Mouse (Mus musculus) lung, embryonic 15.5 days (tissue): ENCODE data around the gene Tulp4. TPM values are rescaled to one million over a fixed set of nuclear protein-coding genes. Genes with fewer than 3 reads are reported as not detected.

ENCODE experiments used
- ATAC-seq: fragments of 200-750 bp; cut with Nextera tagmentation; 2 replicates; pipeline ENCODE4 v1.8.0; 2017; ENCODE audit warnings: moderate number of reproducible peaks, borderline replicate concordance; ENCODE audit not compliant: low FRiP score, low TSS enrichment; ENCODE audit errors: extremely low read depth
- H3K27ac ChIP-seq: fragments of 300-500 bp; sonication (generic); 2 replicates; pipeline ENCODE4 v1.5.1; 2015; ENCODE audit warnings: moderate library complexity, mild to moderate bottlenecking, inconsistent platforms
- H3K27me3 ChIP-seq: fragments of 300-500 bp; sonication (generic); 2 replicates; pipeline ENCODE4 v1.6.1; 2015; ENCODE audit warnings: inconsistent platforms
- H3K36me3 ChIP-seq: fragments of 300-500 bp; sonication (generic); 2 replicates; pipeline ENCODE4 v1.6.1; 2015; ENCODE audit warnings: inconsistent platforms
- H3K4me1 ChIP-seq: fragments of 300-500 bp; sonication (generic); 2 replicates; pipeline ENCODE4 v1.6.1; 2015; ENCODE audit warnings: inconsistent platforms
- H3K4me2 ChIP-seq: fragments of 300-500 bp; sonication (generic); 2 replicates; pipeline ENCODE4 v1.6.1; 2015; ENCODE audit warnings: inconsistent platforms, mild to moderate bottlenecking, moderate library complexity
- H3K4me3 ChIP-seq: fragments of 300-500 bp; sonication (generic); 2 replicates; pipeline ENCODE4 v1.5.1; 2015; ENCODE audit warnings: mild to moderate bottlenecking, inconsistent platforms
- H3K9ac ChIP-seq: fragments of 300-500 bp; sonication (generic); 2 replicates; pipeline ENCODE4 v1.6.1; 2015; ENCODE audit warnings: inconsistent platforms
- H3K9me3 ChIP-seq: fragments of 300-500 bp; sonication (generic); 2 replicates; pipeline ENCODE4 v1.6.1; 2016; ENCODE audit warnings: inconsistent platforms
- WGBS: fragments of 180-500 bp; shearing (Covaris S2); methylation state at CpG from one replicate; pipeline ENCODE4 v1.1.7; 2015; 5-methylcytosine and 5-hydroxymethylcytosine counted together
- polyA plus RNA-seq: library from polyadenylated mRNA; unstranded; fragments of >200 nt; fragmentation: Nextera tagmentation; extraction: Ambion mirVana; gene quantifications from 2 replicates; pipeline ENCODE4 v1.2.1, GENCODE M21; 2015

The Tulp4 gene
- 70.9 and 82.4 TPM in 2 replicates for polyA plus RNA-seq

DNA sequence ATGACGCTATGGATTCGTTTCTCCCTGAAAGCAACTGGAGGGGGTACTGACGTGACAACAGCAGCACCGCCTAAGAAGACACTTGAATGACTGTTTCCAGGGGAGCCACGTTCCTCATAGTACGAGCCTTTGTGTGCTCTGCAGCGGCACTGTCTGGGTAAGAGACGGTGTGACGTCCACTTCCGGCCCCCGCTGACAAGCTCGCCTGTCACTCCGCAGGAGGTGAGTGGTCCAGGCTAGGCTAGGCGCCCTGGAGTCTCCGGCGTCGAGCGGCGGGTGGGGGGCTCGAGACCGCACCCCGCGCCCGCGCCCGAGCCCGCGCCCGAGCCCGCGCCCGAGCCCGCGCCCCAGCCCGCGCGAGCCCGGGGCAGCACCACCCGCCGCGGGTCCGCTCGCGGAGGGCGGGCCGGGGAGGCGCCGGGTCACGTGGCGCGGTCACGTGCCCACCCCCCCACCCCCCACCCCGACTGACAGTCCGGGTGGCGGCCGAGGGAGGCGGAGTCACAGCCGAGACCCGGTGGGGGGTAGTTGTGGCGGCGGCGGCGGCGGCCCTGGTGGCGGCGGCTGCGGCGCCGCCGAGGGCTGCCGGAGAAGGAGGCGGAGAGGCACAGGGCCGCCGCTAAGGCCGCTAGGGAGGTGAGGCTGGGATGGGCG, at the start of gene Tulp4:
TSS of gene Tulp4 (plus strand) at position 77 of the 654 bp plus-strand sequence.
- Histone ChIP-seq H3K9me3 (no peaks in the 10 kb centered on the region), H3K4me1 (peaks cover 17% of the 10 kb centered on the region), H3K36me3 (0 out of 2 replicates have a peak, but pooled peaks cover 3% of the 10 kb centered on the region), H3K9ac (peak within 1 kb of the TSS; percentile 95), H3K27me3 (0 out of 2 replicates have a peak, but pooled peaks cover 7% of the 10 kb centered on the region), H3K4me2 (peak within 1 kb of the TSS; percentile 79), H3K4me3 (peak within 1 kb of the TSS; percentile 97), H3K27ac (peak within 1 kb of the TSS; percentile 95)
- ATAC-seq = peak; percentile 94
- under 1% methylated on average over 47 of the region's 76 CpGs for WGBS

DNA sequence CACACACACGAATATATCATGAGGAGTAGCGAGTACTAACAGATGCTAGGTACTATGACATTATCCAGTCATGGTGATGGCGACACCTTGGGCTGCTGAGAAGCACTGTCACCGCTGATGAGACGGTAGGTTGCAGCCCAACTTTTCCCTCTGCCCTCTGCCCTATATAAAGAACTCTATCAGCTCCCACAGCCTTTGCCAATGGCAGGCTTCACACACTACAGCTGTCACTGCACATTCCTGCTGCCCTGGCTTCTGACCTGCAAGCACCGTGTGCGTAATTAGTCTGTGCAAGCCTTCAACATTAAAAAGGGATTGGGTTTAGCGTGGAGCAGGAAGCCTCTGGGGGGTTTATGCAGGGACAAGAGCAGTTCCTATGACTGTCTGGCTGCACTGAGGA, 43.4 kb upstream of the Tulp4 start:
- H3K4me3 ChIP-seq = no peak overlapping the region
- no peak for ATAC-seq
- H3K4me1 ChIP-seq = no peaks in the 10 kb centered on the region
- no peak overlapping the region for H3K9ac ChIP-seq
- WGBS = 73% methylated on average over 8 of the region's 8 CpGs
- no peak overlapping the region for H3K27ac ChIP-seq
- H3K9me3 ChIP-seq = no peaks in the 10 kb centered on the region
- H3K36me3 ChIP-seq = 0 out of 2 replicates have a peak, but pooled peaks cover 9% of the 10 kb centered on the region
- no peak overlapping the region for H3K4me2 ChIP-seq
- H3K27me3 ChIP-seq = no peaks in the 10 kb centered on the region

DNA sequence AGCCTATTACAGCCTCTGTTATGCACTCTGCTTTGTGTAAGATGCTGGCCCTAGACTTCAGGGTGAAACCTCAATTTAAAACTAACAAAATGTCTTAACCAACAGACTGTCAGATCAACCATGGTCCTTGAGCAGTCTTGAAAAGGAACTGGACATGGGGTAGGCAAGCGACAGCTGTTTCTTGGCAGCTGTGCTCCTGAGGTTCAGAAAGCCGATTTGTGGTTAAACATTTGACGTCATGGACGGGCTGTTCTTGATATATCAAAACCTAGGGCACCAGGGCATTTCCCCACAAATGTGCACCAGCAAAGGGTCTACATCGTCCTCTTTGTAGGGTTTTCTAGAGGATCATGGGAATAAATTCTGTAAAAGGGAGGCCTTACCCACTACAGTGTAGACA, 42.7 kb upstream of the Tulp4 start:
- H3K4me3 ChIP-seq = no peak overlapping the region
- no peak overlapping the region for H3K9ac ChIP-seq
- no peaks in the 10 kb centered on the region for H3K9me3 ChIP-seq
- H3K4me2 ChIP-seq = no peak overlapping the region
- ATAC-seq = no peak
- 0 out of 2 replicates have a peak, but pooled peaks cover 9% of the 10 kb centered on the region for H3K36me3 ChIP-seq
- no peaks in the 10 kb centered on the region for H3K27me3 ChIP-seq
- 73% methylated on average over 5 of the region's 5 CpGs for WGBS
- no peak overlapping the region for H3K27ac ChIP-seq
- no peaks in the 10 kb centered on the region for H3K4me1 ChIP-seq

DNA sequence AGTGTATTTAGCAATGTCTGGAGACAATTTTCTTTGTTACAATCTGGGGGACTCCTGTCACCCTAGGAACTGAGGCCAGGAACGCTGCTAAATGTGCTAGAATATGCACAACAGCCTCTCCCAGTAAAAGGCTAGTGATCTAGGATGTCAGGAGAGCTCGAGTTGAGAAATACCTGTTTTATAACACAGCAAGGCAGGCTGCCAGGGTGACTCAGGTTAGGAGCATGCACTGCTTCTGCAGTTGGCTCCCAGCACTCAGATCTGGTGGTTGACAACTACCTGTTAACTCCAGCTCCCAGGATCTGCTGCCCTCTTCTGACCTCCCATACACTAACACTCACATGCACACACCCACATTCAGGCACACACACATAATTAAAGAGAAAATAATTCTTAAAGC, 40.2 kb upstream of the Tulp4 start:
- 81% methylated on average over 2 of the region's 2 CpGs for whole genome bisulfite sequencing
- ATAC-seq = no peak
- H3K9ac ChIP-seq = no peak overlapping the region
- H3K4me2 ChIP-seq = no peak overlapping the region
- H3K27ac ChIP-seq = no peak overlapping the region
- no peaks in the 10 kb centered on the region for H3K9me3 ChIP-seq
- no peaks in the 10 kb centered on the region for H3K27me3 ChIP-seq
- H3K4me3 ChIP-seq = no peak overlapping the region
- H3K4me1 ChIP-seq = no peaks in the 10 kb centered on the region
- H3K36me3 ChIP-seq = peaks cover 15% of the 10 kb centered on the region; the same call in 1 of the 2 replicates

DNA sequence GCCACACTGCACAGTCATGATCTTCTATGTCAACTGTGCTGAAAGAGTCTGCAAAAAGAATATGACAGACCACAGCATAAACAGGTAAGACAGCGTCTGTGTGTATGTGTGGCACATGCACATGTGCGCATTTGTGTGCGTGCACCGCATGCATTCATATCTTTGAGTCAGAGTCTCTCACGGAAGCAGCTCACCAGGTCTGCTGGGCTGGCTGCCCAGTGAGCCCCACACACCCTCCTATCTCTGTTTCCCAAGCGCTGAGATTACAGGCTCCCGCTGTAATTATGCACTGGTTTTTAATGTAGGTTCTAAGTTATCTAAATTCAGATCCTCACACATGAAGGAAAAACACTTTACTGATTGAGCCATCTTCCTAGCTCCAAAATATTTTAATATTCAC, 38.6 kb upstream of the Tulp4 start:
- H3K9me3 ChIP-seq = no peaks in the 10 kb centered on the region
- no peaks in the 10 kb centered on the region for H3K27me3 ChIP-seq
- 94% methylated on average over 7 of the region's 7 CpGs for WGBS
- H3K4me1 ChIP-seq = no peaks in the 10 kb centered on the region
- no peak for ATAC-seq
- H3K27ac ChIP-seq = no peak overlapping the region
- peaks cover 16% of the 10 kb centered on the region; the same call in 1 of the 2 replicates for H3K36me3 ChIP-seq
- H3K4me2 ChIP-seq = no peak overlapping the region
- no peak overlapping the region for H3K4me3 ChIP-seq
- H3K9ac ChIP-seq = no peak overlapping the region

DNA sequence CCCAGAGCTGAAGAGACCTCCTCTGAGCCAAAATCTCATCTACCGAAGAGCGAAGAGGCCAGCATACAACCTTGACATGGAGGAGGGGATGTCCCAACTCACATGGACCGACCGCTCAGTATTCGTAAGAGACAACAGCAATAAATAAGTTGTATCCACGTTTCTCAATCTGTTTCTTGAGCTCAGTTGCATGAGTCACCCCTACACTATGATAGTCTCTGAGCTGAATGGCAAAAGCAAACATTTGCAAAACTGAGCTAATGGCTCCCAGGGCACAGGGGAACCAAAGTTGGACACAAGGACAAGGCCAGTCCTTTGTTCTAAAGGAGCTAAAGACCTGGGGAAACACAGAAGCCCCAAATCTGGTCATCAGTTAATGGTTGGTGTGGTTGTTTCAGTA, 36.4 kb upstream of the Tulp4 start:
- 87% methylated on average over 6 of the region's 6 CpGs for WGBS

DNA sequence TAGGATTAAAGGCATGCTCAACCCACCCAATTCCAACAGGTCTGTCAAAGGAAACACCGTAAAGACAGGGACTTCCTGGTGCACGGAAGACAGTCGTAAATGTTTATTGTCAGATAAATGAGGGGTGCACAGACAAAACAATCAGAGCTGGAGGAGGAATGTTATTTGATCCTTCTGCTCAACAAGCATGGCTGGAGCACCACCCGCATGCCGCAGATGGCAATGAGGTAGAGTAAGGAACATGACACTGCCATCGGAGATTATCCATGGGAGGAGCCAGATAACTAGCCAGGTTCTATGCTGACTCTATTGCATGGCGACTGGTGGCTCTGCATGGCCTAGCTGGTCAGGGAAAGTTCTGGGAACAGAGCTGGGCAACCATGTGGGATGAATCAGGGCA, 32.8 kb upstream of the Tulp4 start:
- Histone ChIP-seq H3K4me3 (no peak overlapping the region), H3K4me1 (no peaks in the 10 kb centered on the region), H3K9me3 (no peaks in the 10 kb centered on the region), H3K27ac (no peak overlapping the region), H3K4me2 (no peak overlapping the region), H3K9ac (no peak overlapping the region), H3K27me3 (no peaks in the 10 kb centered on the region), H3K36me3 (peaks cover 16% of the 10 kb centered on the region)
- WGBS = 77% methylated on average over 7 of the region's 7 CpGs
- ATAC-seq = no peak

More for the DNA sequence above, 36.4 kb upstream of the Tulp4 start:
- peaks cover 16% of the 10 kb centered on the region for H3K36me3 ChIP-seq
- H3K4me1 ChIP-seq = no peaks in the 10 kb centered on the region
- H3K4me3 ChIP-seq = no peak overlapping the region
- no peak for ATAC-seq
- H3K27ac ChIP-seq = no peak overlapping the region
- H3K9me3 ChIP-seq = no peaks in the 10 kb centered on the region
- no peaks in the 10 kb centered on the region for H3K27me3 ChIP-seq
- H3K9ac ChIP-seq = no peak overlapping the region
- H3K4me2 ChIP-seq = no peak overlapping the region

DNA sequence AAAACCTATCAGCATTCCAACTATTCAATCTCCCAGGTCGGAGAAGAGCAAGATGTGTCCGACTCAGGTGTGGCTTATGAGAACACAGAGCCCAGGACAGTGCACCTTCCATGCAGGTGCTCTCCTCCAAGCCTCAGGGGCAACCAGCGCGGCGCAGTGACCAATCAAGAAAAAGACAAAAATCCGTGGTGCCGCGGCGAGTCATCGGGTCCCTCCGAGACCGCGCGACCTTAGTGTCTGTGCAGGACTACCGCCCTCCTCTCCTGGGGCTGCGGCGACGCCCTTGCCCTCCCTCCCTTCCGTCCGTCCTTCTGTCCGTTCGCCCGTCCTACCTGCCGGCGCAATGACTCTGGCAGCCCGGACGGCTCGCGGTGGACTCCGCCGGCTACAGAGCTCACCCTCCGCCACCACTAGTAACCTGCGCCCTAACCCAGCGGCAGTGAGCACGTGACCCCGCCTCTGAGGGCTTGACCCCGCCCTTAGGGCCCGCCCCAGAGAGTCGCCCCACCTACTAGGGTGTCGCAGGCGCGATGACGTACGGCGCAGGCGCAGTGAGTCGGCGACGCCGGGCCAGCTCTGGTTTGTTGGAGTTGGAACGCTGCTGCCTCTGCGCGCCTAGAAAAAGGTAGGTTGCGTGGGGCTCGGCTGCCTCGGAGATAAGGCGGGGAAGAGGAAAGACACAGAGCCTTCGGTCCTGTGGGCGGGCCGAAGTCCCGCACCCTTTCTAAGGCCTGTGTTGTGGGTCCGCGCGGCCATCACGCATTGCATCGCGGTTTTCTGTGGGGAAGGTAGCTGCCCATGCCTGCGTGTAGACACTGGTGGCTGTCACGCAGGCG, 26.7 kb upstream of the Tulp4 start, which contains the start of the genes Serac1 and Gtf2h5:
TSS of gene Serac1 (minus strand) at position 455 of the 836 bp plus-strand sequence.
TSS of gene Gtf2h5 (plus strand) at position 500 of the 836 bp plus-strand sequence.
- WGBS = 1% methylated on average over 70 of the region's 70 CpGs
- H3K36me3 ChIP-seq = peaks cover 6% of the 10 kb centered on the region

DNA sequence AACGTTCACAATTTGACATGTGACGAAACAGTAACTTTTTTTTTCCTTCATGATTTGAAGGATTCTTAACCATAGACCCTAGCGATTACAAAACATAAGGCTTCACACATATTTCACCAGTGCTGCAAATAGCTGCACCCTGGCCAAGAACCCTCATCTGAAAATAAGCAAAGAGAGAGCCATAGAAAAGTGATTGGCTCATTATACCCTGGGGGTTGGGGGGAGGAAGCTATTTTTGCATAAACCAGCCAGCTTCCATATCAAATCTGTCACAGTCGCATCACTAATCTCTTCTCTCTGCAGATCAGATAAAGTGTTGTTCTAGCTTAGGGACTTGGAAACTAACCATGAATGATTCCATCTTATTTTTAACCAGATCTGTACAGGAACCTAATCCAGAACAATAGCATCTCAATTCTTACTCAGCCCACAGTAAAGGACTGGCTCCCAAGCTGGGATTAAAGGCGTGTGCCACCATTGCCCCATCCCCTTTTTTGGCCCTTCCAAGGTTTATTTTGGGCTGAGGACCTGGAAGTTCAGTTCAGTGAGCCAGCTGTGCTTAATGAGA, 22.8 kb upstream of the Tulp4 start:
- Histone ChIP-seq H3K4me3 (no peak overlapping the region), H3K4me1 (peaks cover 12% of the 10 kb centered on the region), H3K4me2 (no peak overlapping the region), H3K27ac (no peak overlapping the region), H3K36me3 (peaks cover 26% of the 10 kb centered on the region), H3K9me3 (no peaks in the 10 kb centered on the region), H3K27me3 (no peaks in the 10 kb centered on the region), H3K9ac (no peak overlapping the region)
- no peak for ATAC-seq
- WGBS = 80% methylated on average over 5 of the region's 5 CpGs

More for the DNA sequence above, 26.7 kb upstream of the Tulp4 start, which contains the start of the genes Serac1 and Gtf2h5:
- H3K9ac ChIP-seq = peak within 1 kb of the TSS; percentile 96
- H3K27me3 ChIP-seq = no peaks in the 10 kb centered on the region
- H3K4me3 ChIP-seq = peak within 1 kb of the TSS; percentile 94
- peak within 1 kb of the TSS; percentile 85 for H3K27ac ChIP-seq
- peak within 1 kb of the TSS; percentile 84 for H3K4me2 ChIP-seq
- H3K4me1 ChIP-seq = peaks cover 12% of the 10 kb centered on the region
- peak; percentile 99 for ATAC-seq
- H3K9me3 ChIP-seq = no peaks in the 10 kb centered on the region

DNA sequence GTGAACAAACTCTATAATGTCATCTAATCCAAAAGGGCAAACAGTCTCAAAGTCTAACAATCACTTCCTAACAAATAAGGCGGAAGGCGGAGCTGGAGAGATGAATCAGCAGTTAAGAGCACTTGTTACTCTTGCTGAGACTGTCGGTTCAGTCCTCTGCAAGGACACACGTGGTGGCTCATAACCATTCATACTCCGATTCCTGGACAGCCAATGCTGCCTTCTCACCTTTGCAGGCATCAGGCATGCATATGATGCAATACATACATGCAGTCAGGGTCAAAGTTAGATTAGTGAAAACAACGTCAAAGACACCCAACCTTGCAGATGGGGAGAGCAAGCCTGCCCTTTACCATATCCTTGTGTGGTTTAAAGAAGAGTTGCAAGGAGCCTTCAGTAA, 14.6 kb upstream of the Tulp4 start:
- no peaks in the 10 kb centered on the region for H3K27me3 ChIP-seq
- no peaks in the 10 kb centered on the region for H3K9me3 ChIP-seq
- H3K27ac ChIP-seq = no peak overlapping the region
- no peak overlapping the region for H3K4me3 ChIP-seq
- H3K36me3 ChIP-seq = peaks cover 4% of the 10 kb centered on the region
- H3K4me1 ChIP-seq = no peaks in the 10 kb centered on the region
- WGBS = 67% methylated on average over 6 of the region's 6 CpGs
- H3K4me2 ChIP-seq = no peak overlapping the region
- H3K9ac ChIP-seq = no peak overlapping the region
- no peak for ATAC-seq

DNA sequence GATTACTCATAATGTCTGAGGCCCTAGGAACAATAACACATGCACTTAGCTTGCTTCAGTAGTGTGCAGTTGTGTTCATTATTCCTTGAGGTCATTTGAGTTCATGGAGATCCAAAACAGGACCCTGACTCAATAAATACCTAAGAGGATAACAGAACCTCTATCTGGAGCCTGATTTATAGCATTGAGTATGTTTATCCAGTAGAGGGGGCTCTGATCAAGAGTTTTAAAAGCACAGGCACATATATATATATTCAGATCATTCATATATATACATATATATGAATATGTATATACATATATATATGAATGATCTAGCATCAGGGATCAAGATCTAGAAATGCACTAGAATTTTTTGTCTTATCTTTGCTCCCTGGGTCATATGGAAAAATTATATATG, 10.7 kb upstream of the Tulp4 start:
- Histone ChIP-seq H3K27ac (no peak overlapping the region), H3K9ac (no peak overlapping the region), H3K27me3 (no peaks in the 10 kb centered on the region), H3K4me2 (no peak overlapping the region), H3K4me1 (no peaks in the 10 kb centered on the region), H3K9me3 (no peaks in the 10 kb centered on the region), H3K36me3 (no peaks in the 10 kb centered on the region), H3K4me3 (no peak overlapping the region)
- no peak for ATAC-seq

DNA sequence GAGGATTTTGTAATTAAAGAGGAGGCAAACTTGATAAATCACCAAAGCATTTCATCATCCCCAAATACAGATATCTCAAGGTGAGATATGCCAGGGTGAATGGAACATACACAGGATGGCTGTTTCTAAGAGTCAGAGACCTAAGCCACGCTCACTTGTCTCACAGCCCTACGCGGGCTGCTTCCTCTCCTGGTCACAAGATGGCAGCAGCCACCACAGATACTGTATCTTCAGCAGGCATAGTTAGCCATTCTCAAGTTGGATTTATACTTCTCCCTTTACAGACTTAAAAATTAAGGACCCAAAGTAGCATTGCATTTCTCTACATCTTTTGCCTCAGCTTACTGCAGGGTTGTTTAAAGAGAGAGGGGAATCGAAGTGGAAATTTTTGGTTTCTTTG, 8.4 kb upstream of the Tulp4 start:
- Histone ChIP-seq H3K9ac (no peak overlapping the region), H3K36me3 (no peaks in the 10 kb centered on the region), H3K27ac (no peak overlapping the region), H3K4me2 (no peak overlapping the region), H3K4me3 (no peak overlapping the region), H3K9me3 (no peaks in the 10 kb centered on the region), H3K27me3 (no peaks in the 10 kb centered on the region), H3K4me1 (no peaks in the 10 kb centered on the region)
- 23% methylated on average over 4 of the region's 4 CpGs for WGBS
- ATAC-seq = no peak
